Mouse (Mus musculus) heart, embryonic 10.5 days (tissue): Measurements from ENCODE around the gene Tff1. TPM values are rescaled to one million over a fixed set of nuclear protein-coding genes. Genes with fewer than 3 reads are reported as not detected.

ENCODE experiments used
- DNase-seq: peaks from one replicate; pipeline ENCODE4 v3.0.0-alpha.2; 2017; ENCODE audit warnings: low spot score
- H3K27ac ChIP-seq: fragments of 300-500 bp; sonication (generic); 2 replicates; pipeline ENCODE4 v1.5.1; 2016; ENCODE audit warnings: mild to moderate bottlenecking
- H3K27me3 ChIP-seq: fragments of 300-500 bp; sonication (generic); 2 replicates; pipeline ENCODE4 v1.6.1; 2016; ENCODE audit warnings: mild to moderate bottlenecking; ENCODE audit not compliant: poor library complexity, insufficient read depth, severe bottlenecking
- H3K36me3 ChIP-seq: fragments of 300-500 bp; sonication (generic); 2 replicates; pipeline ENCODE4 v1.6.1; 2016; ENCODE audit warnings: mild to moderate bottlenecking, moderate library complexity
- H3K4me1 ChIP-seq: fragments of 300-500 bp; sonication (generic); 2 replicates; pipeline ENCODE4 v1.6.1; 2016; ENCODE audit warnings: mild to moderate bottlenecking
- H3K4me3 ChIP-seq: fragments of 300-500 bp; sonication (generic); 2 replicates; pipeline ENCODE4 v1.5.1; 2016; ENCODE audit warnings: mild to moderate bottlenecking, moderate library complexity
- H3K9me3 ChIP-seq: fragments of 300-500 bp; sonication (generic); 2 replicates; pipeline ENCODE4 v1.6.1; 2016; ENCODE audit warnings: mild to moderate bottlenecking, moderate library complexity
- WGBS: fragments of 180-500 bp; shearing (Covaris S2); methylation state at CpG from one replicate; pipeline ENCODE4 v1.1.7; 2016; 5-methylcytosine and 5-hydroxymethylcytosine counted together
- polyA plus RNA-seq: library from polyadenylated mRNA; unstranded; fragments of >200 nt; fragmentation: Nextera tagmentation; extraction: Ambion mirVana; gene quantifications from 2 replicates; pipeline ENCODE4 v1.2.1, GENCODE M21; 2016

The Tff1 gene
- polyA plus RNA-seq, 1 experiment from 2014 or later = 0.33 TPM

GRCm38 (mm10) chr17:31119429-31119828 is 45.6 kb downstream of the Tff1 start:
- no peak overlapping the region for H3K4me3 ChIP-seq
- no peaks in the 10 kb centered on the region for H3K27me3 ChIP-seq
- DNase-seq = peak; percentile 88
- no peak overlapping the region for H3K27ac ChIP-seq
- peaks cover 16% of the 10 kb centered on the region for H3K4me1 ChIP-seq
- WGBS = 6% methylated on average over 7 of the region's 7 CpGs
- H3K36me3 ChIP-seq = no peaks in the 10 kb centered on the region
- no peaks in the 10 kb centered on the region for H3K9me3 ChIP-seq

DNA sequence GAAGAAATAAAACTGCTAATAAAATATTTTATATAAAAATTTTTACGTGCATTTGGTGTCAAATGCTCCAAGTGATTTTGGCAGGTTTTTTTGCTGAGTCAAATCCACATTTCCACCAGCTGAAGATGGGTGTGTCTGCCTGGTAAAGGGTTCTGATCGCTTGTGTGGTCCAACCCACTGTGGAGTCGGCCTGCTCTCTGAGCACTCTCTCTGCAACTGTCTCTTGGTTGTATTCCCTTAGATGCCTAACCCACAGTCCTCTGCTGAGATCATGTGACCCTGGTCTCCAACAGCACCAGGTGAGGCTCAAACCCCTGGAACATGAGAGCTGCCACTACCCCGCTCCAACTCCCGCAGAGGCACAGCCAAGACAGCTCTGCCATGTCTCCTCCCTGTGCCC is 47.1 kb downstream of the Tff1 start:
- no peak for DNase-seq
- Histone ChIP-seq H3K9me3 (no peaks in the 10 kb centered on the region), H3K4me1 (peaks cover 16% of the 10 kb centered on the region), H3K27me3 (no peaks in the 10 kb centered on the region), H3K4me3 (no peak overlapping the region), H3K27ac (no peak overlapping the region), H3K36me3 (no peaks in the 10 kb centered on the region)
- 89% methylated on average over 5 of the region's 5 CpGs for whole genome bisulfite sequencing

DNA sequence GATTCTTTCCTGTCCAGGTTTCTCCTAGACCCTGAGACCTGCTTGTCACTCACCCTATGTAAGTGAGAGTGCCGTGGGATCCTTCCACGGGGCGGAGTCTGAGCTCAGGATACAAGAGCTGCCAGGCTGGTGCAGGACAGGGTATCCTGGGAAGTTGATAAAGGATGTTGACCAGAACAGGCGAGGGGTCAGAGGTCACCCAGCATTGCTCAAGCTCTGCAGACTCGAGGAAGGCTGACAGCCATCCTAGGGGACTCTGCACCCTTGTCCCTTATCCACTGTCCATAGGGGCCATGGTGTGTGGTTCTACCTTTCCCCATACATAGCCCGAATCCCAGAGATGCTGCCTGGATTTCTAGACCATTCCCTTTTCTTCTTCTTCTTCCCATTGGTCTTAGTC is 49.0 kb downstream of the Tff1 start:
- Histone ChIP-seq H3K9me3 (no peaks in the 10 kb centered on the region), H3K27ac (no peak overlapping the region), H3K27me3 (no peaks in the 10 kb centered on the region), H3K4me1 (peaks cover 16% of the 10 kb centered on the region), H3K36me3 (no peaks in the 10 kb centered on the region), H3K4me3 (no peak overlapping the region)
- no peak for DNase-seq
- WGBS = 47% methylated on average over 6 of the region's 6 CpGs

DNA sequence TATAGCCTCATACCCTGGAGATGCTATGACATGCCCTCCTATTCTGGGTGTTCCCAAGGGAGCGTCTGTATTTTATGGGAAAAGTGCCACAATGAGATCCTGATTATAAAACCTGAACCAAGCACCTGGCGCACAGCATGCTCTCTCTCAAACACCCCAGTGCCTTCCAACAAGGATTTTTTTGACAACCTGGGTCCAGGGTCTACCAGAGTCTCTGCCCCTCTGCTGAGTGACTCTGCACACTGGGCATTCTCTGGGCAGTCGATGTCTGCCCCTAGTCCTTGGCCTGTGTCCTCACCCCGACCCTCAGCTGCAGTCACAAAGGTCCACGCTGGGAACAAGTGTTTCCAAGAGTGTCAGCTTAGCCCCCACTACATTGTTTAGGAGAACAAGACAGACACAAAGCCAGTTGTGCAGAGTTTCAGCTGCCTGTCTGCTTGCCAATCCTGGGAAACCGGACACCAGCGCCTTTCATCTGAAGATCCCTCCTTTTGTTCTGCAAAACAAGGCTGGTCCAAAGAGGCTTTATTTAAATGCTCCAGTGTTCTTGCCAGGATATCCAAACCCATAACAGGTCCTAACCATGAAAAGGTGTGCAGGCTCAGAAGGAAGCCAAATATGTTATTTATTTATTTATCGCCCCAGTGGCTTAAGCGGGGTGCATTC is 51.8 kb downstream of the Tff1 start:
- Histone ChIP-seq H3K4me3 (no peak overlapping the region), H3K27ac (no peak overlapping the region), H3K36me3 (0 out of 2 replicates have a peak, but pooled peaks cover 4% of the 10 kb centered on the region), H3K4me1 (peaks cover 10% of the 10 kb centered on the region), H3K27me3 (no peaks in the 10 kb centered on the region), H3K9me3 (no peaks in the 10 kb centered on the region)
- no peak for DNase-seq
- WGBS = 70% methylated on average over 9 of the region's 9 CpGs

Other genes starting within 250 kb of the Tff1 start
- 0.06 and 0.11 TPM in 2 replicates for gene Umodl1, start 210.6 kb downstream of the Tff1 start, polyA plus RNA-seq
- gene Abcg1, start 107.6 kb downstream of the Tff1 start, polyA plus RNA-seq = 4.9 and 6.0 TPM in 2 replicates
- gene Tff3, start 35.6 kb downstream of the Tff1 start, polyA plus RNA-seq = 0.50 TPM in 1 of 2 replicates, not detected in the other
- not detected in 2 replicates for gene Tff2, start 21.0 kb downstream of the Tff1 start, polyA plus RNA-seq
- gene Tmprss3, start 33.7 kb upstream of the Tff1 start, polyA plus RNA-seq = not detected in 2 replicates
- 0.75 and 3.0 TPM in 2 replicates for gene Ubash3a, start 42.6 kb upstream of the Tff1 start, polyA plus RNA-seq
- gene Rsph1, start 112.1 kb upstream of the Tff1 start, polyA plus RNA-seq = 1.8 and 2.4 TPM in 2 replicates
- 3.9 and 4.8 TPM in 2 replicates for gene Slc37a1, start 121.5 kb upstream of the Tff1 start, polyA plus RNA-seq
- gene Pde9a, start 220.9 kb upstream of the Tff1 start, polyA plus RNA-seq = 5.9 and 14.4 TPM in 2 replicates